Mouse (Mus musculus) liver, postnatal 0 days (tissue): ENCODE results near the gene Fah.

Experiments used
- CTCF ChIP-seq: sonication (generic); IDR thresholded peaks from 2 replicates; pipeline ENCODE4 v1.5.1; 2016; ENCODE audit warnings: antibody characterized with exemption, low read depth
- EP300 ChIP-seq: IDR thresholded peaks from 2 replicates; pipeline ENCODE4 v1.6.1; 2016; ENCODE audit warnings: antibody characterized with exemption, low read depth, mild to moderate bottlenecking

- TF ChIP-seq EP300 (no peak), CTCF (no peak)
Observed at GRCm38 (mm10) chr7:84642159-84642928, 35.8 kb upstream of the Fah start.
